Mouse (Mus musculus) MEL (cell line): ENCODE results near the gene Gstp2.

ENCODE experiments used
- CTCF ChIP-seq, 3 experiments: IDR thresholded peaks in 2 of 3; conservative IDR thresholded peaks in 1 of 3; 2 replicates each; pipeline ENCODE4 v1.5.1; 2011 to 2012; ENCODE audit warnings: low read length in 3 of 3, low read depth in 2 of 3, mild to moderate bottlenecking in 2 of 3, improper control_type of control experiment in 1 of 3, inconsistent platforms in 1 of 3, mixed read lengths in 1 of 3, moderate library complexity in 1 of 3; ENCODE audit not compliant: control insufficient read depth in 1 of 3, insufficient read depth in 1 of 3, poor library complexity in 1 of 3, severe bottlenecking in 1 of 3
- E2F4 ChIP-seq: IDR thresholded peaks from 2 replicates; pipeline ENCODE4 v1.6.1; 2011; ENCODE audit warnings: low read depth, low read length, improper control_type of control experiment, borderline replicate concordance
- GABPA ChIP-seq: IDR thresholded peaks from 2 replicates; pipeline ENCODE4 v1.6.1; 2012; ENCODE audit warnings: low read depth, mild to moderate bottlenecking, inconsistent platforms, low read length, improper control_type of control experiment, moderate library complexity

DNA sequence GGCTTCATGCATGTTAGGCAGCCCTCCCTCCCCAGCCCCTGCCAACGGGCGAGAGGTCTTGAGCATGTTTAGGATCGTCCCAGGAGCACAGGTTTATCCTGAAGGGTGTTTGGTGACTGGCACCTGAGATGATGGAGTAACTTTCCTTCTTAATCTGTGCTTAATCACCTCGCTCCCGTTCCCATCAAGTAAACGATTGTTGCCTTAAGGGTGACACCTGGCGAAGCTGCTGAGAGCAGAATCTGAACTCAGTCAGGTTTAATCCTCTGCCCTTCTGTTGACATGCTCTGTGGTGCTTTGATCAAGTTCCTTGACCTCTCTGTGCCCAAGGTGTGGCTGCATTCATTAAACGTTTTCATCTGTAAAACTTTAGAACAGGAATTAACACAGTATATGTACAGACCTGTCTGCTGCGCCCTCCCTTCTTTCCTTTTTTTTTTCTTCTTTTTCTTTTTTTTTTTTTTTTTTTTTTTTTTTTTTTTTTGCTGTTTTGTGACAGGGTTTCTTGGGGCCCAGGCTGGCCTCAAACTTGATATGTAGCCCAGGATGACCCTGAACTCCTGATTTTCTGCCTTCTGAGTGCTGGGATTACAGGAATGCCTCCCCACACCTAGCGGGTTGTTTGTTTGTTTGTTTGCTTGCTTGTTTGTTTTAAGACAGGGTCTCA is 27.8 kb downstream of the Gstp2 start:
- no peak for TF ChIP-seq CTCF (IDR thresholded peaks at IDR 0.05 in 2 of 3, conservative IDR thresholded peaks at IDR 0.05 in 1 of 3; ENCODE audit: control insufficient read depth in 1 of 3, insufficient read depth in 1 of 3, low read depth in 2 of 3, low read length in 3 of 3, poor library complexity in 1 of 3, severe bottlenecking in 1 of 3)
- TF ChIP-seq GABPA, result no peak
- TF ChIP-seq E2F4, result no peak
